Mouse (Mus musculus) heart, postnatal 4 days (tissue): ENCODE results near the gene Tram2. TPM values are rescaled to one million over a fixed set of nuclear protein-coding genes. Genes with fewer than 3 reads are reported as not detected.

Experiments used
- DNase-seq: peaks from one replicate; pipeline ENCODE4 v3.0.0; 2021
- total RNA-seq, 2 experiments: library from RNA; stranded (reverse); gene quantifications; 2 replicates each; pipeline ENCODE4 v1.2.3; 2021

Gene Tram2
- total RNA-seq, 2 experiments from 2014 or later = 13.2 to 14.6 TPM

- no peak for DNase-seq
Measured at GRCm38 (mm10) chr1:21067536-21068221, 11.3 kb downstream of the Tram2 start.

GRCm38 (mm10) chr1:21064153-21064552, 14.9 kb downstream of the Tram2 start:
- DNase-seq = no peak

- DNase-seq = no peak
Measured at GRCm38 (mm10) chr1:21059385-21060109, 19.5 kb downstream of the Tram2 start.

- DNase-seq = no peak
Measured at GRCm38 (mm10) chr1:21053009-21053408, 26.0 kb downstream of the Tram2 start.

- no peak for DNase-seq
Measured at GRCm38 (mm10) chr1:21052608-21053007, 26.4 kb downstream of the Tram2 start.

GRCm38 (mm10) chr1:21052132-21052545, 26.9 kb downstream of the Tram2 start:
- DNase-seq = no peak

- DNase-seq = no peak
Measured at GRCm38 (mm10) chr1:21049005-21049404, 30.0 kb downstream of the Tram2 start.

GRCm38 (mm10) chr1:21048402-21048801, 30.6 kb downstream of the Tram2 start:
- DNase-seq = no peak

GRCm38 (mm10) chr1:21042461-21042860, 36.6 kb downstream of the Tram2 start:
- DNase-seq = no peak

- DNase-seq = no peak
Measured at GRCm38 (mm10) chr1:21040610-21041326, 38.3 kb downstream of the Tram2 start.

- no peak for DNase-seq
Measured at GRCm38 (mm10) chr1:21040173-21040572, 38.9 kb downstream of the Tram2 start.

GRCm38 (mm10) chr1:21039564-21039963, 39.5 kb downstream of the Tram2 start:
- no peak for DNase-seq

GRCm38 (mm10) chr1:21037881-21038601, 41.0 kb downstream of the Tram2 start:
- DNase-seq = no peak

- DNase-seq = no peak
Measured at GRCm38 (mm10) chr1:21035878-21036277, 43.2 kb downstream of the Tram2 start.

- DNase-seq = no peak
Measured at GRCm38 (mm10) chr1:21033792-21034119, 45.3 kb downstream of the Tram2 start.

- DNase-seq = no peak
Measured at GRCm38 (mm10) chr1:21033065-21033791, 45.8 kb downstream of the Tram2 start.

- DNase-seq = no peak
Measured at GRCm38 (mm10) chr1:21031650-21032049, 47.4 kb downstream of the Tram2 start.

- DNase-seq = no peak
Measured at GRCm38 (mm10) chr1:21029000-21029399, 50.0 kb downstream of the Tram2 start.

- DNase-seq = no peak
Measured at GRCm38 (mm10) chr1:21026534-21026933, 52.5 kb downstream of the Tram2 start.

- DNase-seq = no peak
Measured at GRCm38 (mm10) chr1:21025203-21025602, 53.8 kb downstream of the Tram2 start.

- no peak for DNase-seq
Measured at GRCm38 (mm10) chr1:21023101-21023500, 55.9 kb downstream of the Tram2 start.

- DNase-seq = peak; percentile 71
Measured at GRCm38 (mm10) chr1:21014463-21014862, 64.6 kb downstream of the Tram2 start.
